Mouse (Mus musculus): ENCODE data around the gene Kcnmb4. TPM values are rescaled to one million over a fixed set of nuclear protein-coding genes. Genes with fewer than 3 reads are reported as not detected.

Gene Kcnmb4
- total RNA-seq, 2 experiments from 2014 or later = 97.0 to 125 TPM

DNA sequence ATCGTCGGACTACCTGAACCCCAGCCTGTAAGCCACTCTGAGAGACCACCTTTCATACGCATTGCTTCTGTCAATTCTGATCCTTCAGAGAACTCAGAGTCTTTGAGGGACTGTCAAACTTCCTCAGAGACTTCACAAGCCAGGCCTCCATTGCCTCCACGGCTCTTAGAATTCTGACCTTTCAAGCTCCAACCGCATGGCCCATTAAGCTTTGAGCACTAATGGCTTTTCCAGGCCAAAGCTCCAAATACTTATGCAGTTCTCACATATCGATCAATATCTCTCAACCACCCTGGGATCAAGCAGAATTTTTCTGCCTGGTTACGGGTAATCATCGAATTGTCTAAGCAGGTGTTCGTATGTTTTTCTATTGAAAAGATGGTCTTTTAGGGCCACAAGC lies 12.2 kb downstream of the Kcnmb4 start:
- DNase-seq (ENCODE audit: low spot score in 2 of 2) = no peak
- intact Hi-C loops (cut with DNase I) = no loop called here

DNA sequence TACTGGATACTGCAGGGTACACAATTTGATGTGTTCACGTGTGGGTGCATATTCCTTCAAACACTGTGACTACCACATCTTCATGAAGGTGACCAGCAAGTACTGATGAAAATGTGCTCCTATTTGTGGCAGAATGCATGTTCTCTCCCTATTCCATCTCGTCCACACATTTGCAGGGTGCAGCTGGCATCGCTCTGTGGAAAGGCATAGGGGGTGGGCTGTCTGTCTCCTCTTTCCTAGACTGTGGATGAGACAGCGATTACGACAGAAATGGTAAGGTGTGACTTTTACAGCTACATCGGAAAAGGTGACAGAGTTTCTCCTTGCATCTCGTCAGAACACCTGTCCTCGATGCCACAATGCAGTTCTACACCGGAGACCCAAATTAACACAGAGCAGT lies 14.9 kb downstream of the Kcnmb4 start:
- intact Hi-C loops (cut with DNase I) = no loop called here
- DNase-seq (ENCODE audit: low spot score in 2 of 2) = peak in 1 of 2 experiments; percentile 37

DNA sequence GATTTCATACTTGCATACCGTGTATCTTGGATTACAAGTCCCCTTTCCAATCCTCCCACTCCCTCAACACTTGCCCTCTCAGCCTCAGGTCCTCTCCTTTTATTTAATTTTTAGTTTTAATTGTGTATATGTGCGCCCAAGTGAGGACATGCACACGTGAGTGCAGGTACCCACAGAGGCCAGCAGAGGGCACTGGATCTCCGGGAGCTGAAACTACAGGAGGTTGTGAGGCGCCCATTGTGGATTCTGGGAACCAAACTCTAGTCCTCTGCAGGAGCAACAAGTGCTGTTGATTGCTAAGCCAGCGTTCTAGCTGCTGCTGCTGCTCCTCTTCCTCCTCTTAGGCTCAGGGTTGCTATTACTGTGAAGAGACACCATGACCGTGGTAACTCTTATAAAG lies 20.9 kb downstream of the Kcnmb4 start:
- intact Hi-C loops (cut with DNase I) = no loop called here
- DNase-seq (ENCODE audit: low spot score in 2 of 2) = no peak

DNA sequence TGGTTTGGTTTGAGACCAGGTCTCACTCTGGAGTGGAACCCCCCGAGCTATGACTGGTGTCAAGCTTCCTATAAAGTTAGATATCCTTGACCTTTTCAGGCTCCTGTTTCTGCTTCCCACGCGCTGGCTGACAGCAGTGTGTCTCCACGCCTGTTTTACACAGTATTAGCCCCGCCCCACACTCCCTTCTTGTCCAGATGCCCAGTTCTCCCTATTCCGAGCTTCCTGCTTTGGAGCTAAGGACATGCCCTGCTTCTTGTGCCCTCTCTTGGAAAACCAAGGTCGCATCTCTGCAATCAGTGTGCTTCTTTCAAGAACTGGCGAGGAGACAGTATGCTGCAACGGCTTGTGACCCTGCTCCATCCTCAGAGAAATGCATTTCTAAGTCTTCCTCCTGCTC lies 23.1 kb downstream of the Kcnmb4 start:
- no peak for DNase-seq (ENCODE audit: low spot score in 2 of 2)
- intact Hi-C loops (cut with DNase I) = no loop called here

DNA sequence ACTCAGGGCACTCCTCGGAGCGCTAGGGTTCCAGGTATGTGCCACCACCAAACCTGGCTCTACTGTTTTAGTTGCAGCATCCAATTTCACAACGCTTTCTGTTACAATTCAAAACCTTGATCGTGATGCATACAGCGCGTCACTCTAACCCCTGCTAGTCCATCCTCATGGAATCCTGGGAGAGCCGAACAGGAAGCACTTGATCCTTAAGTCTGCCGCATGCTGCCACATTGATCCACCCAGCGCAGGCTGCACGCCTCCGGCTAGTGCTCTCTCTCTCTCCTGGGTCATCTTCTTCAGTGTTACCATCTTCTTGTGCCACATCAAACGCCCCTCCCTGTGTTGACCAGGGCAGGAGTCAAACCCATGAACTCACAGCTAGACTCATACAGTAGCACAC lies 25.5 kb downstream of the Kcnmb4 start:
- DNase-seq (ENCODE audit: low spot score in 2 of 2) = no peak
- intact Hi-C loops (cut with DNase I) = no loop called here

DNA sequence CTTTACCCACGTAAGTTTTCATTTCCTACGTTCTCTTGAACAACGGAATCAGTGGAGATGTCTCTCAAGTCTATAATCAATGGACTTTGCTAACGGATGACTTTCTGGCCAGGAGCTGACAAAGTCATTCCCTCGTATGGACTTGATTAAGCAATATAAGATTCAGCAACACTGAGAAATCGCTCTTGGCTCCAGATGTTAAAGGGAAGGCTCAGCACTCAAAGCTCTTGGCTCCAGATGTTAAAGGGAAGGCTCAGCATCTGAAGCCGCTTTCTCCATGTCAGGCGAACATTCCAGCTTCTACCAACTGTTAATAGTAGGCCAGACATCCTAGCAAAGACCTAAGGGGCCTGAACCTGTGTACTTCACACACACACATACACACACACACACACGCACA lies 26.5 kb downstream of the Kcnmb4 start:
- no peak for DNase-seq (ENCODE audit: low spot score in 2 of 2)
- intact Hi-C loops (cut with DNase I) = no loop called here

DNA sequence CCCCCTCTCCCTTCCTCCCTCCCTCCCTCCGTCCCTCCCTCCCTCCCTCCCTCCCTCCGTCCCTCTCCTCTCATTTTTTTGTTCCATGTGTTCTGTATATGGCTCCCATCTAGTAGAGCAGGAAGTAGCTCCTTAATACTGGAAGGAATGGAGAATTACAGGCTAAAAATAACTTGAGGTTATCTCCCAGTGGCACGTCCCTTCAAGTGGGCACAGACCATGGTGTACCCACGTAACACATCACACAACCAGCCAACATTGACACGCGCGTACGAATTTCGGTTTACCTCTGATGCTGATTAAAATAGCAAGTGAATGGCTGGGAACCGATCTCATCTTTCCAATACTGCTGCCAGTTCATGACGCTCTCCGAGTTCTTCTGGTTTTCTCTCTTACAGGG lies 27.6 kb downstream of the Kcnmb4 start:
- intact Hi-C loops (cut with DNase I) = no loop called here
- DNase-seq (ENCODE audit: low spot score in 2 of 2) = no peak

DNA sequence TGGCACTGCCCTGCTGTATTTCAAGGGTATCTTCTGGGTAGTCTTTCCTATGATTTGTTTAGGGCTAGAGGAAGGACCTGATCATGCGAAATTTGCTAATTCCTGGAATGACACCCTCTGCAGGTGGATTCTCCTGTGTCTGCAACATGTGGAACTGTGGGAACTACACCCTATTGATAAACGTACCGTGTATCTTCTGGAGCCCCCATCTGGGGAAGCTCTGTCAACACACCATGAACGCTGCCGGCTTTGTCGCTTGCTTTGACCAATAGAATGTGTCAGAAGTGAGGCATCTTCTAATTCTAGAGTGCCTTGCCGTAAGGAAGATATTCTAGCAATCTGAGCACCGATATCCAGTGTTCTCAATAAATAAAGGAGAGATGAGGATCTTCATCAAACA lies 28.9 kb downstream of the Kcnmb4 start:
- intact Hi-C loops (cut with DNase I) = no loop called here
- DNase-seq (ENCODE audit: low spot score in 2 of 2) = no peak

DNA sequence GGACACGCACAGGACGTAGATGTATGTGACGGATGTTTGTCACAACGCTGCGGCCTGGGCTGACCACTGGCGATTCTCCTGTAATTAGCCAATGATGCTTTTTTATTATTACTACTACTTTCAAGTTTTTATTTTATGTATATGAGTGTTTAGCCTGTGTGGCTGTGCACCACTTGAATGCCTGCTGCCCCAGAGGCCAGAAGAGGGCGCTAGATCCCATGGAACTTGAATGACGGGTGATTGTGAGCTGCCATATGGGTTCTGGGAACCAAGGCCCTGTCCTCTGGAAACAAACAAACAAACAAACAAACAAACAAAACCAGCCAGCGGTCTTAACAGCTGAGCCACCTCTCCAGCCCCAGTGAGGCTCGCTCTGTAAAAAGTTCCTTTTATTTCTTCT lies 29.3 kb downstream of the Kcnmb4 start:
- intact Hi-C loops (cut with DNase I) = no loop called here
- no peak for DNase-seq (ENCODE audit: low spot score in 2 of 2)

DNA sequence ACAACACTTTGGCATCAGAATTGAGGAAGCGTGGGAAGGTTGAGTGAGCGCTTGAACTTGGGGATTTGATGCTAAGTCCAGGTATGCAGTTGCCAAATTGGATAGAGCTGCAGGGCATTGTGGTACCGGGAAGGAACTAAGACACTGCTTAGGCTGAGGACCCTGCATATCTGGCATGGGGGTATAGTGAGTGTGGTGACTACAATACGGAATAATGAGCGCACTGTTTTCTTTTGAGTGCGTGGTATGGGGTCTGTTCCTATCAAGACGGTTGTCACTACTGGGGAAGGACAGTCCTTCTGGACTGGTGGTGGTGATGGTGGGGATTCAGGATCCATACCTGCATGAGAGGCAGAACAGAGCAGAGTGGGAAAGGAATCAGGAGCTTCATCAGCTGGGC lies 32.7 kb downstream of the Kcnmb4 start:
- no peak for DNase-seq (ENCODE audit: low spot score in 2 of 2)
- intact Hi-C loops (cut with DNase I) = no loop called here

DNA sequence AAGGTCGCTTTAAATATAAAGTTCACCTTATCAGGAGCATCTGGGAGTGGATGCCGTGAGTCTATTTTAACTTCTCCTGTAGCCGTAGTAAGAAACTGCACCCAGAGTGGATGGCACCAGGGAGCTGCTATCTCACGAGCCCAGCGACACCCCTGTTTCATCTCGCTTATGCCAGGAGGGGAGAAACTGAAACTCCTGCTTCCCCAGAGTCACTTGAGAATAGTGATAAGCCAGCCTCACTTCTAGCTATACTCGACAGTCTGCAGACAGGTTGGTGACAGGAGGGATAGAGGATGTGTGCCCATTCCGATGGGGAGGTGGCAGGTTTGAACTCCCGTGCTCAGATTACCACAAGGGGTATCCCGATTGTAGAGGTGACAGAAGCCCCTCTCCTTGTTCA lies 33.6 kb downstream of the Kcnmb4 start:
- DNase-seq (ENCODE audit: low spot score in 2 of 2) = no peak
- intact Hi-C loops (cut with DNase I) = no loop called here

DNA sequence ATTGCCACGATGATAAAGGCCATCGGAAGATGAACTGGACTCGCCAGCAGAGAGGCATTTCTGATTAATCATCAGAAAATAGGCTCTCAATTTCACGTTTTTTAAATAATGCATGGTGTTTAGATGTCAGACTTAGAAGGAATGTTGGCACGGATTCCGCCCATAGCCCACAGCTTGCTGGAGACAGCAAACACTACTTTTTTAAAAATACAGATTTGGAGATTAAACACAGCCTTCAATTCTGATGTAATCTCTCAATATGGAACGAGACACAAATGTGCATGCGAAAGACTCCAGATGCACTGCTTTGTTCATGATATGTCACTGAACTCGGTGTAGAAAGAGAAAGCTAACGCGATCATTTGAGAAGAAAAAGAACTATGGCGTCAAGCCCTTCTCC lies 38.2 kb downstream of the Kcnmb4 start:
- intact Hi-C loops (cut with DNase I) = no loop called here
- DNase-seq (ENCODE audit: low spot score in 2 of 2) = no peak

DNA sequence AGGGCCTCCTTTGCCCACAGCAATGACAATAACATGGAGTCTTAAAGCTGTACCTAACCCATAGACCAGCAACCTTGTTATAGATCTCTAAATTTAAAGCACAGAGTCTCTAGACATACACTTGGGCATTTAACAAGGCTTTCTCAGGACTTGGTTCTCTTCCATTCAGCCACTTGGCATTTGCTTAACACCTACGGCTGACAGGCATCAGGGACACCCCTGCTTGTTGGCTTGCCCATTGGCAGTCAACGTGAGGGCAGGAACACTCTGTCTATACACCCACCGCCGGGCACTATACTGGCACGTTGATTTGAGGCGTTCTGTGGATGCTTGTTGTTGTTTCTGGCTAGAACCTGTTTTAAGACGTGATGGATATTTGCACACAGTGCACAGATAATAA lies 41.3 kb downstream of the Kcnmb4 start:
- no peak for DNase-seq (ENCODE audit: low spot score in 2 of 2)
- intact Hi-C loops (cut with DNase I) = no loop called here

DNA sequence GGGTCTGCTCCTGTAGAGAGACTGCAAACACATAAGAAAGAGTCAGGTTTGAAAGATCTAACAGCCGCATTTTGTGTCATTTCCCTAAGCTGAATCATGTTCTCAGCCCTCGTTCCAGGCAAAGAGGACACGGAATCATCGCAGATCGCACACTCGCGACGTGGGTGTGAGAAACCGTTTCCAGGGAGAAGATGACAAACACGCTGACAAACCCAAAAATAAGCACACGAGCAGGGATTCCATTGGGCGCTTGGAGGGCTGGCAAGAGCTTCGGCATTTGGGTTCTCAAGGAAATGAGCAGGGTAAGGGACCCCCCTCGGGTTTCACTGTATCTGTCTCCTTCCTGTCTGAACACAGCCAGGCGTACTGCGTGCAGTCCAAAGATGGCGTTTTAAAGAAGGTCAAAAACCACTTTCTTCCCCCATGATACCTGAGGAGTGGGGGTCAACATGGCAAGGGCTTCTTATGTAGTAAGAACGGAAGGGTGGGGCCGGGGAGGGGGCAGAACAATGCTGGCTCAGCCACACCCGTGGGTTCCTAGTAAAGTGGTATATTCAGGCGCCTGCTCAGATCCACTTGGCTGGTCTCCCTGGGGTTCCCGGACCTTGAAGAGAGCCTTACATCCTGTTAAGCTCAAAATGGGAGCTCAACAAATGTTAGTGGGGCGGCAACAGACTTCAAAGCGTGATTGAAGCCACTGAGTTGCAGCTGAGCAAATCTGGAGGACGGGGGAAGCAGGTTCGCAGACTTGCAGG lies 45.5 kb downstream of the Kcnmb4 start:
- intact Hi-C loops (cut with DNase I) = loop anchor here (5.0 kb wide), 1 partner anchor 44 kb away; the partner anchor contains the start of gene Kcnmb4
- peak; percentile 82 to 85 for DNase-seq (ENCODE audit: low spot score in 2 of 2)

DNA sequence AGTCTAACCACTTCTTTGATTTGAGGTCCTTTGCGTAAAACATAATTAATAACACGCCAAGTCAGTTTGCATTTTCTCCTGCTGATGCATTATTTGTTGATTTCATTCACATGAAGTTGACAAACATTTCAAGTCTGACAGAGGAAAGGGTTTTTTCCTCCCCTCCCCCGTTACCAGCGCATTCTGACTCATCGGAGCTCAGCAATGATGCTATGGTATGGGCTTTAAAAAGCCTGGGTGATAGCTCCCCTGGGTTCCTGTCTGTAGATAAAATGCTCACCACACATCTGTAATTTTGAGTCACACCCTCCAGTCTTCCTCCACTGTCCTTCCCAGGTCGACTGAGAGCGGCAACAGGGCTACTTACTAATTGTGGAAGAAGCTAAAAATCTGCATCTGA lies 47.5 kb downstream of the Kcnmb4 start:
- no peak for DNase-seq (ENCODE audit: low spot score in 2 of 2)
- intact Hi-C loops (cut with DNase I) = loop anchor here (5.0 kb wide), 1 partner anchor 46 kb away; the partner anchor contains the start of gene Kcnmb4

DNA sequence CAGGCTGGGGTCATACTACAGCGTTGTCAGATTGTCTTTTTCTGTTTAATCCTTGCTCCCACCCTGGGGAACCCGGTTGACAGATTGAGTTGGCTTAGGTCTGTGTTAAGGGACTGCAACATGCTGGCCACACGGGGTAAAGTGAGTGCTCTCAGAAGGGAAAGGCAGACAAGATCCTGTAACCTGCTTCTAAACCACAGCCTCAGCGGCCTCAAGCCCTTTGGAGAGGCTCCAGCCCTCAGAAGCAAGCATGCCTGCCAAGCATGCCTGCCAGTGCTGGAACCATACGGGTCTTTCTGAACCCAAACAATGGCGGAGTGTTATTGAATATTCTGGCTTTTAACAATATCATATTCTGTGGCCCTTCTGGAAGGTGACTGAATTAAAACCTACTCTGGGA lies 48.8 kb downstream of the Kcnmb4 start:
- DNase-seq (ENCODE audit: low spot score in 2 of 2) = no peak
- intact Hi-C loops (cut with DNase I) = loop anchor here (5.0 kb wide), 1 partner anchor 47 kb away; the partner anchor contains the start of gene Kcnmb4

DNA sequence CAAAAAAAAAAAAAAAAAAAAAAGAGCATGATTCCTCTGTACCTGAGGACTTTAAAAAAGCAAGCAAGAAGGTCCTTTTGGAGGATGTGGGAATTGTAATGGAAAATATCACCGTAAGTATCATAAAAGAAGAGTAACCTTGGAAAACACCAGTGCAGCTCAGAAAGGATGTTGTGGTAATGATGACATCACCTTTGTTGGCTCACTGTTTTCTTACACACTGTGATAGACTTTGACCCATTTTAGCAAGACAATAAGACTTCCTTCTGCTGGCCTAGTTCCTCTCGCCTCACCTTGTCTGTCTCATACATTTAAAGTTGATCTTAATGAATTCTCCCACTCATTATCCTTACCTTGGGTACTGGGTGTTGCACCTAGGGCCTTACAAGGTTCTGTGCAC lies 51.1 kb downstream of the Kcnmb4 start:
- intact Hi-C loops (cut with DNase I) = no loop called here
- no peak for DNase-seq (ENCODE audit: low spot score in 2 of 2)

DNA sequence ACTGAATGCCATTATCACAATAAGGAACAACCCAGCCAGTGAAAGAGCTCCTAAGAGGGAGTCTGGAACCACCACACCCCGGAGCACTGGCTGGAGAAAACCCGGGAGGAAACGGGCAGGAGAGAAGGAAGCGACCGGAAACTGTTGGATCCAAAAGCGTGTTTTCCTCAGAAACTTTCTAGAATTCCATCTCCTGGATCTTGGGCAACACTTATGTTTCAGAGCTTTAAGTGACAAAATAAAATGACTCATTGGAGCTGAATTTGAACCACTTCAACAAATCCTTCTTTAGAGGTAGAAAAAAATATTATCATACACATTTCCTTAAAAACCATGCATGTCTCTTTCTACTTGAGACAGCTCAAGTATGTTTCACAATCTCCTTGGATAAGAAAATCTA lies 52.7 kb downstream of the Kcnmb4 start:
- no peak for DNase-seq (ENCODE audit: low spot score in 2 of 2)
- intact Hi-C loops (cut with DNase I) = no loop called here

DNA sequence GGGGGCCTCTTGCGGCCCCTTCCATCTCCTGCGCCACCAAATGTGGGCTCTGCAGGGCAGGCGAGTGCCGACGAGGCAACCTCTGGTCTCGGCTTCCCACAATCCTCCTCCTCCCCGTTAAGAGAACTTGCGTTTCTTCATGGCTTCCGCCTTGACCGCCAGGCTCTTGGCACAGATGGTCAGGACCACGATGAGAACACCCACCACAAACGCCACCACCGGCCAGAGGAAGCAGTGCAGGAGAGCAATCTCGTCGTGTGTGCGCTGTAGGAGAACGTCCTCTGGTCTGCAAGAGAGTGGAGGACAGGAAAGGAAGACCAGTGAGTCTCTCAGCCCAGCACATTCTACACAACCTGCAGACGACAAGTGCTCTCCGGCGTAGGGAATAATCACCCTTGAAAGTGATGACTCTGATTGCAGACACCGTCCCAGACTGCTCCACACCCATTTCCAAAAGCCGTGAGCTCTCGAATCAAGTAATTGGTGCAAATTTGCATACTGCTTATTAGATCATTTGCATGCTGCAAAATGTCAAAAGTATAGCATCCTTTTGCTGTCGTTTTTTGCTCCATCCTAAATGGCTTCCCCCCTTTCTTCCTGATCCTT lies 55.5 kb downstream of the Kcnmb4 start:
- no peak for DNase-seq (ENCODE audit: low spot score in 2 of 2)
- intact Hi-C loops (cut with DNase I) = no loop called here

DNA sequence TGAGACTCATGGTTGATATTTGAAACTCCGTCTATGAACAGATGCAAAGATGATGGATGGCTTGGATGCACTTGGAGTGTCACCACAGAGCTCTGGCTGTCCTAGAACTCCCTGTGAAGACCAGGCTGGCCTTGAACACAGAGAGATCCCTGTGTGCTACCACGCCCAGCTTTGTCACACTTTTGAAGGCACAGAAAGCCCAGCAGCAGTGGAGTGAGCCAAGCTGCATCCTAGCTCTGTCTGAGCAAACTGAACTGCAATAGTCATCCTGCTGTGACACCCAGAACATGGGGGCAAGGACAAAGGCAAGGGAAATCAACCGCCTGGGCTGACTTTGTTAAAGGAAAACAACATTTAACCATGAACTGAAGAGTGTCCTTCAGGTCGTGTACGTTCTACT lies 57.0 kb downstream of the Kcnmb4 start:
- no peak for DNase-seq (ENCODE audit: low spot score in 2 of 2)

DNA sequence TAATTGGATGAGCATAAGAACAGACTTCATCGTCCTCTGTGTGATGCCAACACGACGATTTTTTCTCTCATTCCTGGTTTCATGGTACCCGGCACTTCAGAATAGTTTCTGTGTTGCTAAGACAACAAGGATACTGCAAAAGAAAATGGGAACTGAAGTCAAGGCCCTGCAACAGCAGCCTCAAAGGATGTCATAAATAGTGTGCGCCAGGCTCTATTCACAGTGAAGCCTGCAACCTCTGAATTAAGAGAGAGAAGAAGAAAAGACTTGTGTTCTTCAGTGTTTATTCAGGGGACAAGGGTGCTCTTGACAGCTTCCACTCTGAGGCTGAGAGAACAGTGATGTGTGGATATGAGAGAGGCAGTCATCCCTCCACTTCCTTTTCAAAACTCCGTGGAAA lies 57.5 kb downstream of the Kcnmb4 start:
- intact Hi-C loops (cut with DNase I) = no loop called here

More for the DNA sequence above, 57.0 kb downstream of the Kcnmb4 start:
- intact Hi-C loops (cut with DNase I) = no loop called here

More for the DNA sequence above, 57.5 kb downstream of the Kcnmb4 start:
- DNase-seq (ENCODE audit: low spot score in 2 of 2) = no peak

Data from left cerebral cortex, postnatal 36 days (tissue).